Mouse (Mus musculus): ENCODE measurements around the gene Hsd17b12. TPM values are rescaled to one million over a fixed set of nuclear protein-coding genes. Genes with fewer than 3 reads are reported as not detected.

Gene Hsd17b12
- 54.4 and 57.6 TPM in 2 replicates for polyA plus RNA-seq (2012; rRNA removed)

DNA sequence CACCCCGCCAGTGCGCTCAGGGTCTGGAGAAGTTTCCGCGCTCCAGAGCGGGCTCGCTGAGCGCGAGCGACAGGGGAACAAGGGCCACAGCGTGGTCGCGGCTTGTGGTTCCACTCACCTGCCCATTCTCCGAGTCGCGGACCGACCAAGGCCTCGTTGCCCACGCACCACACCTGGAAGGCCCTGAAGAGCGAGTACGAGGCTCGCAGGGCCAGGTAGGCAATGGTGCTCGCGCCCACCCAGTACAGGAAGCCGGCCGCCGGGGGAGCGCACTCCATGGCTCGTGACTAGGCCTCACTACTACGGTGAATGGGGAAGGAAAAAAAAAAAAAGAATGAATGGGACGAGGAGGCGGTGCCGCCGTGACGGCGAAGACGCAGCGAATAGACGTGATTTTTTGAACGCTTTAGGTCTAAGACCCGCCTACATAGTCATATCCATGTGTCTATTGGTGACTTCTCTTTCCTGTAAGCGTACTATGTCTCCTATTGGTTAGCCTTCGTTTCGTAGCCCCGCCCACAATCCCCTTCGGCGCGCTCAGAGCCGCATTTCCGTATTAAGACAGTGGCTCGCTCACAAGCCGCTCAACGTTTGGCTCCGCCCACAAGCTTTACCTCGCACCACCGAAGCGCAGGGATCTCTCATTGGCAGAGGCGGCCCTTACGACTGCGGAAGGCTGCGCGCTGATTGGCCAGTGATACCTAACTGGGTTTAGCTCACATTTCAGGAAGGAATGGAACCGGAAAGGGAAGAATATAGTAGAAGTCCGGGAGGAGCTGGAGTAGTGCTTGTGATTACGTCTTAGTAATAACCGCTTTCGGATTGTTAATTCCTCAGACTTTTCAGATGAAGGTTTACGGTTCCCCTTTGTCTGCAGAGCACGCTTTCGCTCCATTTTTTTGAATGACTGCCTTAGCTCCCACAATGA, at the start of gene Hsd17b12:
Hsd17b12 (minus strand) TSS at position 373 of the 928 bp plus-strand sequence.

DNA sequence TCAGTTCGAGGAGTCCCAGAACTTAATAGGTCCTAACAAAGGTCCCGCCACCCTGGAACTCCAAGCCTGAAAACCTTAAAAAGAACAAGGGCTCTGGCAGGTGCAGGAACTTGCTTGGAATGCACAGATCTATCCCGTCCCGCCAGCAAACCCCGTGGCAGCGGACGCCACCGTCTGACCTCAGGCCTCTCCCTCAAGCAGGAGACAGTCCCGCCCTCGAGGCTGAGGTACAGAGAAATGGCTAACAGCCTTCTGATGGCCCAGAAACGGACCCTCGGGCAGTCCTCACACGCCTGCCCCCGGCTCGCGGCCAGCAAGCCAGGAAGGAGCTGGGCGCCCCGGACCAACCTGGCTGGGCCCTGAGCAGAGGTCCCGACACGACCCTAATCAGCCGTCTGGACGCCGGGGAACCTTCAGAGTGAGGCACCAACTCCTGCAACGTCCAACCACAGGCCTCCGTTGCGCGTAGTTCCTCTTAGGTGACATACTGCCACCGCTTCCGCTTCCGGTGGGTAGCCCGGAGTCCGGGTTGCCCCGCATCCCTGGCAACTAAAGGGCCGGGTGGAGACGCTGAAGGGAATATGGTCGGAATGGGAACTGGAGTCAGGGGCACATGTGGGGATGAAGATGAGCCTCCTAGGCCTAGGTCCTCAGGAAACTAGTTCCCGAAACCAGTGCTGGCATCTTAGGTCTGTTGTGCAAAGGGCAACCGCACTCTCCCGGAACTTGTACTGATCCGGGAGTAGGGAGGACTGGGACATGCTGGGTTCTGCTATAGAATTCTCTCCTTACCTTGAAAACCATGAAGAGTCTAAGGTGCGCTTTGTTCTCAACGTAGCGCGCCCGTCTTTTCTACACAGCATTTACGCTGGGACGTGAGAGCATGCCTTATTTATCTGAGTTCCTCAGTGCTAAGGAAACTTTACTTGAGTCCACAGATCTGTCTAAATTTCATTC, 147.2 kb downstream of the Hsd17b12 start, which contains the start of gene Alkbh3:
Alkbh3 (minus strand) TSS at position 473 of the 957 bp plus-strand sequence.

DNA sequence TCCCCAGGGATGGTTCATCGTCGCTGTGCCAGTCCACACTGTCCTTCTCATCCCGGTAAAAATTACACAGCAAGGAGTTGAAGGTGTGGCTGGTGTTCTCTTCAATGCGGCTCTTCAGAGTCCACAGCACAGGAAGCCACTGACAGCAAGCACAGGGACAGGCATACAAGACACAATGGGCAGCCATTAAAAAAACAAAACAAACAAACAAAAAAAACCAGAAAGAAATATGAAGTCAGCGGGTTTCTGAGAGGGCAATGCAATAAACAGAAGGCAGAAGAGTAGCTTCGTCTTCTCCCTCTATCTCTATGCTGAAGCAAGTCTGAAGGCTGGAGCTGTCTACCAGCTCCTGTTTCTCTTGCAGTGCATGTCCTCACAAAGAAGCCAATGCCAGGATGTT, 161.5 kb downstream of the Hsd17b12 start, which contains the start of gene Gm27027:
Gm27027 (minus strand) TSS at position 101 of the 400 bp plus-strand sequence.

Other genes starting within 250 kb of the Hsd17b12 start
- 6.6 and 6.7 TPM in 2 replicates for gene Gm13889, start 200.8 kb downstream of the Hsd17b12 start, polyA plus RNA-seq (2012; rRNA removed)
- not detected in 2 replicates for gene Gm27027, start 161.6 kb downstream of the Hsd17b12 start, polyA plus RNA-seq (2012; rRNA removed)
- 23.7 and 25.7 TPM in 2 replicates for gene Alkbh3, start 147.2 kb downstream of the Hsd17b12 start, polyA plus RNA-seq (2012; rRNA removed)
- 7.5 and 9.1 TPM in 2 replicates for gene Ttc17, start 248.7 kb upstream of the Hsd17b12 start, polyA plus RNA-seq (2012; rRNA removed)